Mouse (Mus musculus) small intestine, adult 2 months (tissue): Measurements from ENCODE around the gene Aplp1. TPM values are rescaled to one million over a fixed set of nuclear protein-coding genes. Genes with fewer than 3 reads are reported as not detected.

Experiments
- H3K27ac ChIP-seq: fragments of 200-500 bp; 2 replicates; pipeline ENCODE4 v1.5.1; 2012; ENCODE audit warnings: low read depth, low read length, control low read depth, inconsistent platforms; ENCODE audit not compliant: insufficient read depth
- H3K27me3 ChIP-seq: fragments of 200-500 bp; 2 replicates; pipeline ENCODE4 v1.6.1; 2012; ENCODE audit warnings: mild to moderate bottlenecking, moderate library complexity, low read length, inconsistent platforms; ENCODE audit not compliant: control insufficient read depth, insufficient read depth
- H3K36me3 ChIP-seq: fragments of 200-500 bp; 2 replicates; pipeline ENCODE4 v1.6.1; 2012; ENCODE audit warnings: mild to moderate bottlenecking, low read length, control low read depth, inconsistent platforms; ENCODE audit not compliant: control insufficient read depth, insufficient read depth
- H3K4me1 ChIP-seq: fragments of 200-500 bp; 2 replicates; pipeline ENCODE4 v1.6.1; 2012; ENCODE audit warnings: low read length, inconsistent platforms, mixed read lengths; ENCODE audit not compliant: control insufficient read depth, insufficient read depth, insufficient read length
- H3K4me3 ChIP-seq: fragments of 200-500 bp; 2 replicates; pipeline ENCODE4 v1.5.1; 2012; ENCODE audit warnings: low read depth, mild to moderate bottlenecking, control low read depth, inconsistent platforms, low read length, moderate library complexity
- CTCF ChIP-seq: fragments of 200-500 bp; IDR thresholded peaks from 2 replicates; pipeline ENCODE4 v1.5.1; 2012; ENCODE audit warnings: low read depth, mild to moderate bottlenecking, control low read depth, inconsistent platforms, low read length, moderate library complexity, mixed read lengths; ENCODE audit not compliant: insufficient replicate concordance, insufficient read length; ENCODE audit errors: extremely low read depth
- POLR2A ChIP-seq: fragments of 200-500 bp; IDR thresholded peaks from 2 replicates; pipeline ENCODE4 v1.6.1; 2012; ENCODE audit warnings: low read depth, mild to moderate bottlenecking, control low read depth, inconsistent platforms, low read length, moderate library complexity
- WGBS: fragments of 180-500 bp; shearing (Covaris S2); methylation state at CpG from one replicate; pipeline ENCODE4 v1.1.7; 2018; 5-methylcytosine and 5-hydroxymethylcytosine counted together
- polyA plus RNA-seq: library from polyadenylated mRNA; depleted of rRNA; stranded (reverse); fragments of >200 nt; gene quantifications from 2 replicates; pipeline ENCODE4 v1.2.3, GENCODE M21; 2012; rRNA removed

Gene Aplp1
- polyA plus RNA-seq: 32.1 and 193 TPM in 2 replicates

- WGBS: 2% methylated on average over 71 of the region's 72 CpGs
- peaks cover 18% of the 10 kb centered on the region for H3K4me1 ChIP-seq
- peak within 1 kb of the TSS; percentile 71 for H3K27ac ChIP-seq
- peak within 1 kb of the TSS; percentile 70 for H3K4me3 ChIP-seq
- TF ChIP-seq POLR2A: no peak
- TF ChIP-seq CTCF: no peak
- H3K27me3 ChIP-seq: 0 out of 2 replicates have a peak, but pooled peaks cover 4% of the 10 kb centered on the region
- peaks cover 3% of the 10 kb centered on the region; the same call in 1 of the 2 replicates for H3K36me3 ChIP-seq
These were observed at the start of gene Aplp1 for GRCm38 (mm10) chr7:30444971-30445751. Gene Aplp1 (minus strand): TSS chr7:30445535.

DNA sequence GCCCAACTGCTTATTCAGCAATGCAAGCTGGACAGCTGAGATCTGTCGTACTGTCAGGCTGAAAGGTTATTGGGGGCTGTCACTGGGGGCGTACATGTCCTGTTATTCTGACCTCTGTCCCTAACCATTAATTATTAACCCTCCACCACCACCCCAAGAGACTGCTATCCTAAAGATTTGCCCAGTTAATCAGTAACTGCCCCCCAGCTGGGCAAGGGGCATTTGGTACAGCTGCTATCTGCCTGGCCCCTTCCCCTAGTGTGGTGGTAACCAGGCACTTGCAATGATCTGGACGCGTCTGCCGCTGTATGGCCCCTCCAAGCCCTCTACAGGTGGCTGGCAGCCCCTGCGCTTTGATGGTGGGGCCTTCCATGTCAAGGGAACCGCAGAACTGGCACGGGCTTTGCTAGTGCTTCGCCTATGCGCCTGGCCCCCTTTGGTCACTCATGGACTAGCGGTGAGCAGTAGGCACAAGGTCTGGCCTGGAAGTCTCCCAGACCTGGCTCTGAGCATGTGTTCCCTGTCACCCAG lies 48.1 kb upstream of the Aplp1 start, which contains the start of gene Prodh2:
Prodh2 (plus strand) TSS at position 222 of the 531 bp plus-strand sequence.
- Histone ChIP-seq H3K4me1 (peaks cover 4% of the 10 kb centered on the region), H3K27ac (no peak within 1 kb of the TSS), H3K36me3 (no peaks in the 10 kb centered on the region), H3K27me3 (no peaks in the 10 kb centered on the region), H3K4me3 (no peak within 1 kb of the TSS)
- no peak for TF ChIP-seq POLR2A
- TF ChIP-seq CTCF: 0 out of 2 replicates have a peak, but pooled peaks have one; percentile 3
- 28% methylated on average over 11 of the region's 11 CpGs for WGBS

- peaks cover 4% of the 10 kb centered on the region for H3K4me1 ChIP-seq
- TF ChIP-seq CTCF (peak; percentile 70; the same call in 1 of the 2 replicates), POLR2A (no peak)
- H3K27ac ChIP-seq: no peak overlapping the region
- no peaks in the 10 kb centered on the region for H3K36me3 ChIP-seq
- 5% methylated on average over 4 of the region's 4 CpGs for WGBS
- no peak overlapping the region for H3K4me3 ChIP-seq
- no peaks in the 10 kb centered on the region for H3K27me3 ChIP-seq
These were observed 47.4 kb upstream of the Aplp1 start for GRCm38 (mm10) chr7:30492765-30493164.

- TF ChIP-seq CTCF (no peak), POLR2A (no peak)
- peaks cover 4% of the 10 kb centered on the region for H3K4me1 ChIP-seq
- no peaks in the 10 kb centered on the region for H3K36me3 ChIP-seq
- no peak overlapping the region for H3K27ac ChIP-seq
- H3K27me3 ChIP-seq: no peaks in the 10 kb centered on the region
- H3K4me3 ChIP-seq: no peak overlapping the region
- 22% methylated on average over 6 of the region's 6 CpGs for WGBS
These were observed 45.6 kb upstream of the Aplp1 start for GRCm38 (mm10) chr7:30490957-30491307.

DNA sequence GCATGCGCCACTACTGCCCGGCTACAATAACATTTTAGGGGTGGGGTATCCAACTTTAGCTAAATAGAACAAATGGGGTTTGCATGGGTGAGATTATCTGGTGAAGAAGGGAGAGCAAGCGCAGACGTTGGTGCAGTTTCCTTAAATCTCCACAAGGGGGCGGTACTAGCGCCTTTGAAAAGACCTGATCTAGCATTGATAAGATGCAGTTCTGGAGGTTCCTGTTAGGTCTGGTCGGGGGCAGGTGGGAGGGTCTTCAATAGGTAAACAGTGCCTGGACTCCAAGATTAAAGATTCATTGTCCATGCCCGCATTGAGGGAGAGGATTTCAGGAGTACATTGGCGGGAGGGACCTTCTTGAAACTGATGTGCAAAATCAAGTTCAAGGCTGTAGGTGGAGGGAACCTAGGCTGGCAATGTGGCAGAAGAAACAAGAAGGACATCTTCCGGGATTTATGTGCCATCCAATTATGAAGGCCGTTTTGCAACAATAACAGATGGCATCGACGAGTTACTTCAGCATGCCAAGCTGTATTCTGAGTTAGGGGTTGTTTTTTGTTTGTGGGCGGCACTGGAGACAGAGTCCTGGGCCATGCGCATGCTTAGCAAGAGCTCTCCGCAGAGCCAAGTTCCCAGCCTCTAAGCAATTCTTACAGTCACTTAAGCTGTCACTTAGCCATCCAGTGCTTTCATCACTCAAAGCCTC lies 45.1 kb upstream of the Aplp1 start:
- no peak for TF ChIP-seq POLR2A
- TF ChIP-seq CTCF: peak; percentile 57; the same call in 1 of the 2 replicates
- Histone ChIP-seq H3K4me3 (no peak overlapping the region), H3K4me1 (peaks cover 4% of the 10 kb centered on the region), H3K36me3 (no peaks in the 10 kb centered on the region), H3K27me3 (no peaks in the 10 kb centered on the region), H3K27ac (no peak overlapping the region)
- 32% methylated on average over 16 of the region's 16 CpGs for WGBS

GRCm38 (mm10) chr7:30484250-30484649 lies 38.9 kb upstream of the Aplp1 start:
- H3K27me3 ChIP-seq: no peaks in the 10 kb centered on the region
- 12% methylated on average over 8 of the region's 8 CpGs for WGBS
- no peak for TF ChIP-seq POLR2A
- H3K4me3 ChIP-seq: no peak overlapping the region
- no peaks in the 10 kb centered on the region for H3K36me3 ChIP-seq
- H3K4me1 ChIP-seq: no peaks in the 10 kb centered on the region
- no peak overlapping the region for H3K27ac ChIP-seq
